Mouse (Mus musculus) hindbrain, postnatal 0 days (tissue): ENCODE measurements around the gene Ttc23. TPM values are rescaled to one million over a fixed set of nuclear protein-coding genes. Genes with fewer than 3 reads are reported as not detected.

Source experiments
- ATAC-seq: fragments of 200-750 bp; cut with Nextera tagmentation; 2 replicates; pipeline ENCODE4 v1.8.0; 2017; ENCODE audit warnings: mild to moderate bottlenecking, moderate TSS enrichment, moderate library complexity
- DNase-seq: peaks from one replicate; pipeline ENCODE4 v3.0.0-alpha.2; 2015; ENCODE audit warnings: low spot score
- H3K27ac ChIP-seq: fragments of 300-500 bp; sonication (generic); 2 replicates; pipeline ENCODE4 v1.5.1; 2014; ENCODE audit warnings: mild to moderate bottlenecking
- H3K27me3 ChIP-seq: fragments of 300-500 bp; sonication (generic); 2 replicates; pipeline ENCODE4 v1.6.1; 2014; ENCODE audit warnings: low read length, mixed read lengths; ENCODE audit not compliant: insufficient read depth
- H3K36me3 ChIP-seq: fragments of 300-500 bp; sonication (generic); 2 replicates; pipeline ENCODE4 v1.6.1; 2014; ENCODE audit warnings: low read length, mixed read lengths; ENCODE audit not compliant: insufficient read depth
- H3K4me1 ChIP-seq: fragments of 300-500 bp; sonication (generic); 2 replicates; pipeline ENCODE4 v1.6.1; 2014; ENCODE audit warnings: antibody characterized with exemption, low read length, mixed read lengths; ENCODE audit not compliant: insufficient read depth
- H3K4me2 ChIP-seq: fragments of 300-500 bp; sonication (generic); 2 replicates; pipeline ENCODE4 v1.6.1; 2014; ENCODE audit warnings: low read depth, mild to moderate bottlenecking, low read length, moderate library complexity, mixed read lengths
- H3K4me3 ChIP-seq: fragments of 300-500 bp; sonication (generic); 2 replicates; pipeline ENCODE4 v1.5.1; 2014; ENCODE audit warnings: low read length
- H3K9ac ChIP-seq: fragments of 300-500 bp; sonication (generic); replicated peaks from 2 replicates; pipeline ENCODE4 v1.6.1; 2014; ENCODE audit warnings: mild to moderate bottlenecking, low read length, moderate library complexity, mixed read lengths
- H3K9me3 ChIP-seq: fragments of 300-500 bp; sonication (generic); 2 replicates; pipeline ENCODE4 v1.6.1; 2016; ENCODE audit warnings: low read length, mixed read lengths
- CTCF ChIP-seq: IDR thresholded peaks from 2 replicates; pipeline ENCODE4 v1.5.1; 2016; ENCODE audit warnings: antibody characterized with exemption, control low read depth, low read depth
- WGBS: fragments of 180-500 bp; shearing (Covaris S2); extraction: QIAGEN DNeasy Blood & Tissue Kit; methylation state at CpG from one replicate; pipeline ENCODE4 v1.1.7; 2014; 5-methylcytosine and 5-hydroxymethylcytosine counted together
- polyA plus RNA-seq: library from polyadenylated mRNA; unstranded; fragments of >200 nt; fragmentation: Nextera tagmentation; extraction: Ambion mirVana; gene quantifications from 2 replicates; pipeline ENCODE4 v1.2.1, GENCODE M21; 2015
- total RNA-seq: library from RNA; depleted of rRNA; stranded (reverse); fragments of >200 nt; gene quantifications from 2 replicates; pipeline ENCODE4 v1.2.3, GENCODE M21; 2014

Gene Ttc23
- total and polyA plus RNA-seq, 2 experiments from 2014 or later = 5.3 to 6.2 TPM

DNA sequence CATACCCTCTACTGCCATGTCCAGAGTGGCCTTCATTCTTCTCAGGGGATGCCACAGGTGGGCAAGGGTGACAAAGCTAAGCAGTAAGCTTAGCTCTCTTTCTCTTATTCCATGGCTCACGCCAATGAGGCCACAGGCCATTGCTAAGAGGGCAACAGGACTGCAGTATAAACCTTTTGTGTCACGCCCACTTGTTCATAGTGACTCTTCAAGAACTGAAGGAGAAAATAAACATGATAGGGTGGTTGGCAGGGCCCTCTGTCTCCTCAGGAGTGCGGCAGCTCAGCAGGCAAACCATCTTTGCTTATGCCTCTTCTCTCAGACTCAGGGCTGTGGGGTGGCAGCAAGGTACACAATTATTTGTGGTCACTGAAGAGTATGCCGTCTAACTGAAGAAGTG, 81.6 kb downstream of the Ttc23 start:
- H3K27ac ChIP-seq = no peak overlapping the region
- ATAC-seq = no peak
- no peak overlapping the region for H3K4me3 ChIP-seq
- no peaks in the 10 kb centered on the region for H3K9me3 ChIP-seq
- no peaks in the 10 kb centered on the region for H3K36me3 ChIP-seq
- 98% methylated on average over 4 of the region's 4 CpGs for WGBS
- DNase-seq = no peak
- TF ChIP-seq CTCF = no peak
- no peaks in the 10 kb centered on the region for H3K4me1 ChIP-seq
- H3K9ac ChIP-seq = no peak overlapping the region
- H3K4me2 ChIP-seq = no peak overlapping the region
- H3K27me3 ChIP-seq = no peaks in the 10 kb centered on the region

DNA sequence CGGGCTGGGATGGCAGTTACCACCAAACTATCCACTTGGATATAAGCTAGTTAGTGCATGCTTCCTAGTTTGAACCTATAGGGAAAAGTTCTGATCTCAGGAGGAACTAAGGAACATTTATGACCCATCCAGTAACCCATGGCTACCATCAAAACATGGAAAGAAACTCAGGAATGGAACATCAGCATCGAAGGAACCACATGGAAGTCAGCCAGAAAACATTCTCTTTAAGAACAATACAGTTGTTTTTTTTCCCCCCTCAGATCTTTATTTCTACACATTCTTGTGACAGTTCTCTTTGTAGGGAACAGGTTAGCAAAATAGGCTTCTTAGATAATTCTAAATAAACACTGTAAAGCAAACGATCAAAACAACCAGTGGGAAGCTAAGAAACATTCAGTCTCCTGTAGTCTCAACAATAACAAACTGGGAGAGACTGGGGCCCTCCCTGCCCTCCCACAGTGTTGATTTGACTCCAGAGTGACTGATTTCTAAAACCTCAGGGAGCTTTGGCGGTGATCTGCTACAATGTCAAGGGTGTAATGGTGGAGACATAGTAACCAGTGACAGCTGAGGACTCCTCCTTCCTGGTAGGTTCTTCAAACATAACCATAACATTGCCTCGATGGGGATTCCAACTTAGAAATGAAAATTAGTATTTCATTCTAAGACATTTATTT, 83.4 kb downstream of the Ttc23 start:
- Histone ChIP-seq H3K27ac (no peak overlapping the region), H3K4me2 (no peak overlapping the region), H3K9ac (no peak overlapping the region), H3K4me1 (no peaks in the 10 kb centered on the region), H3K27me3 (no peaks in the 10 kb centered on the region), H3K9me3 (no peaks in the 10 kb centered on the region), H3K4me3 (no peak overlapping the region), H3K36me3 (no peaks in the 10 kb centered on the region)
- no peak for TF ChIP-seq CTCF
- 46% methylated on average over 5 of the region's 5 CpGs for WGBS
- no peak for ATAC-seq
- peak; percentile 27 for DNase-seq

DNA sequence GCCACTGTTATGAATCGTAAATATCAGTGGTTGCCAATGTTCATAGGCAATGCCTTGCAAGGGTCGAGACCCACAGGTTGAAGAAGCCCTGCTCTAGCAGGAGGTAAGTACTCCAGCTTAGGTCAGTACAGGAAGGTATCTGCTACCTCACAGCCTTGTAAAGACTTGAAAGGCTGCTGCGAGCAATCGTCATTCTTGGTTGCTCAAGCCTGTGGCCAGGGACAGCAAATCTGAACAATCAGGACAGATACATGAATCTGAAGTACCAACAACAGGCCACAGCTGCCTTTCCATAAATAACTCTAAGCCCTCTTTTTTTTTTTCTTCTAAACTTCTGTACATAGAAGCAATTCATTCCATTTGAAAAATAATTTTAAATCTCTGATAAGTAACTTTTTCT, 85.1 kb downstream of the Ttc23 start:
- H3K4me1 ChIP-seq = no peaks in the 10 kb centered on the region
- no peak for TF ChIP-seq CTCF
- H3K9ac ChIP-seq = no peak overlapping the region
- H3K4me2 ChIP-seq = no peak overlapping the region
- DNase-seq (no peak), ATAC-seq (no peak)
- no peak overlapping the region for H3K4me3 ChIP-seq
- H3K27ac ChIP-seq = no peak overlapping the region
- no peaks in the 10 kb centered on the region for H3K9me3 ChIP-seq
- H3K27me3 ChIP-seq = no peaks in the 10 kb centered on the region
- H3K36me3 ChIP-seq = no peaks in the 10 kb centered on the region
- 78% methylated on average over 4 of the region's 4 CpGs for WGBS

DNA sequence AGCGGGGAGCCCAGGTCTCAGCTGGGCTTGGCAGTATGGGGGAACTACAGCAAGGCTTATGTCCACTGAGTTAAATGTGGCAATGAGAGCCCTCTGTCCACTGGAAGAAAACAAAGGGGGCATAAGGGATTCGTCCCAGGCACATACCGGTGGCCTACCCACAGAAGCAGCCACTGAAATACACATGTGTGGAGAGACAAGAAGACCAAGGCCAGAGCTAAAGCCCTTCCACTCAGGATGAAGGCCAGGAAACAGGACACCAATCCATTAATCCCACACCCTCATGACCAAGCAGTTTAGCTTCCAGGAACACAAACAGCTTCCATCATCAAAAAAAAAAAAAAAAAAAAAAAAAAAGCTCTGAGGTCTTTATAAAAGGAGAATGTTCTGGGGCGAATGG, 93.2 kb downstream of the Ttc23 start:
- H3K27ac ChIP-seq = no peak overlapping the region
- H3K4me3 ChIP-seq = no peak overlapping the region
- no peaks in the 10 kb centered on the region for H3K9me3 ChIP-seq
- H3K4me1 ChIP-seq = no peaks in the 10 kb centered on the region
- H3K27me3 ChIP-seq = no peaks in the 10 kb centered on the region
- H3K36me3 ChIP-seq = no peaks in the 10 kb centered on the region
- 83% methylated on average over 4 of the region's 4 CpGs for WGBS
- H3K9ac ChIP-seq = no peak overlapping the region
- TF ChIP-seq CTCF = no peak
- ATAC-seq (no peak), DNase-seq (no peak)
- H3K4me2 ChIP-seq = no peak overlapping the region

DNA sequence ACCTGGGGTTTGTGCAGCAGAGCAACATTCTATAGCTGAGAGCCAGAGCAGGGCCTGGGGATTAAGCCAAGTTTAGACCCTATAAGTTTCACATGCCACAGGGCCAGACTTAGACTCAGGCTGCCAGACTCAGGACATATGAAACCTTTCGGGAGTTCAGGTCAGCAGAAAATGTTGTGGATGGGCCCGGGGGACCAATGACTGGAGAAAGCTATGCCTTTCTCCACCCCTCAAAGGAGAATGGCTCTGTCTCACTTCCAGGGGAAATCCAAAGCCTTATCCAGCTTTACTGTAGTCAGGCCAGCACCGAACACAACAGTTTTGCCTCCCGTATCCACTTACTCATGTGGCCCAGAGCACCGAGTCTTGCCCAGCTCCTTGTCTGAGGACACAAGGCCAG, 93.6 kb downstream of the Ttc23 start:
- TF ChIP-seq CTCF = no peak
- Histone ChIP-seq H3K4me2 (no peak overlapping the region), H3K9me3 (no peaks in the 10 kb centered on the region), H3K27ac (0 out of 2 replicates have a peak overlapping the region, but pooled peaks have one; percentile 15), H3K4me3 (no peak overlapping the region), H3K4me1 (no peaks in the 10 kb centered on the region), H3K27me3 (no peaks in the 10 kb centered on the region), H3K36me3 (no peaks in the 10 kb centered on the region), H3K9ac (no peak overlapping the region)
- no peak for ATAC-seq
- no peak for DNase-seq
- WGBS = 83% methylated on average over 5 of the region's 5 CpGs

DNA sequence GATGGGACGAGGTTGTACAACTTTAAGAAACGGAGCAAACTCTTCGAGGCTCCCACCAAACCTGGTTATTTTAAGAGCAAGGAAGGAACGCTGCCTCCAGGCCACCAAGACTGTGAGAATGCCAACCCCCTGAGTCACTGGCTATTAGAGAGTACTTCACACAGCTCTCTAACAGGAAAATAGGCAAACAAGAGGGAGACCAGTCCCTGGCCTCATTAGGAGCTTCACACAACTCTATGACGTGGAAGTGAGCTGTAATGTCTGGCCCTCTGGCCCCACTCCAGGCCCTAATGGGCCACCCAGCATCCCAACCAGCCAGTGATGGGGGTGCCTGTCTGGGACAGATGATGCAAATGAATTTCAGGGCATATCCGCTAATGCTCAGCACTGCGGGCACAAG, 94.5 kb downstream of the Ttc23 start:
- no peak for TF ChIP-seq CTCF
- Histone ChIP-seq H3K4me3 (no peak overlapping the region), H3K27ac (no peak overlapping the region), H3K4me2 (no peak overlapping the region), H3K9ac (no peak overlapping the region), H3K36me3 (no peaks in the 10 kb centered on the region), H3K9me3 (no peaks in the 10 kb centered on the region), H3K4me1 (no peaks in the 10 kb centered on the region), H3K27me3 (no peaks in the 10 kb centered on the region)
- DNase-seq = no peak
- no peak for ATAC-seq
- WGBS = 81% methylated on average over 7 of the region's 7 CpGs

DNA sequence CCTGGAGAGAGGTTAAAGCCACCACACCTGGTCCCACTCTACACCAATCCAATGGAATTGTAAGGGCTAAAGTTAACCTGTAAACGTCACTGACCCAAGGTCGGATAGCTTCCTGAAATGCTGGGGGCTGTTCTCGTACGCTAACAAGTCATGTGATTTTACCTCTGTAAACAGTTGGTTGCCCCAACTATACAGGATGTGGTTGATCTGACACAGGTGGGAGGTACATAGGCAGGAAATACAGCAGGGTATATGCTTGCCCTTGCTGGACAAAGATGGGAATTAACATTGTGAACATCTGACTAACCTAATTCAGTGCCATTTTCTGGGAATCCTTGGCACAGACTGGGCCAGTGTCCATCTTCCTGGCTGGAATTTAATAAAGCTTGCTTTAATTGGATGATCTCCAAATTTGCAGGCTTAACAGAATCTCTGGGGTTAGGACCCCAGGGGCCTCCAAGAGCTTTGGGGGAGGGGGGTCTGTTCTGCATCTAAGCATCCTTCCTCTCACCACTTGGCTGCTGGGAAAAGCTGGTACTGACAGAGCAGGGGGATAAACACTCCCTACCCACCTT, 100.6 kb downstream of the Ttc23 start:
- TF ChIP-seq CTCF = no peak
- Histone ChIP-seq H3K27me3 (no peaks in the 10 kb centered on the region), H3K27ac (no peak overlapping the region), H3K4me3 (no peak overlapping the region), H3K4me1 (no peaks in the 10 kb centered on the region), H3K36me3 (no peaks in the 10 kb centered on the region), H3K9ac (no peak overlapping the region), H3K4me2 (no peak overlapping the region), H3K9me3 (no peaks in the 10 kb centered on the region)
- ATAC-seq (peak; percentile 7; the same call in 1 of the 2 replicates), DNase-seq (no peak)
- 90% methylated on average over 4 of the region's 4 CpGs for WGBS
